Mouse (Mus musculus): ENCODE data around the gene Dpp8.

GRCm38 (mm10) chr9:65016978-65017827 is 15.0 kb upstream of the Dpp8 start:
- no peak for TF ChIP-seq CTCF (IDR thresholded peaks at IDR 0.05; ENCODE audit: control insufficient read depth, insufficient read depth, insufficient replicate concordance, low read depth, low read length)
- no peak for TF ChIP-seq POLR2A (IDR thresholded peaks at IDR 0.05; ENCODE audit: control insufficient read depth, low read depth, low read length)

Measured in testis, adult 2 months (tissue).